Mouse (Mus musculus): Measurements from ENCODE around the gene Efna1.

GRCm38 (mm10) chr3:89251365-89251895, 29.5 kb downstream of the Efna1 start:
- TF ChIP-seq CTCF (IDR thresholded peaks at IDR 0.05; ENCODE audit: insufficient read depth, low read length): no peak
- TF ChIP-seq POLR2A (IDR thresholded peaks at IDR 0.05; ENCODE audit: borderline replicate concordance, extremely low read depth, low read depth, low read length): peak; percentile 69; the same call in 1 of the 2 replicates
